In genomic region chr10:62530183-62530582, GRCm38 (mm10) we compare ENCODE assay signal across 13 mouse cellular contexts. TPM values are rescaled to one million over a fixed set of nuclear protein-coding genes. Genes with fewer than 3 reads are reported as not detected.
DNase-seq lines count a peak whose midpoint lies in the region; ATAC-seq and TF ChIP-seq lines count a peak whose summit lies in the region.
"Had no signal": no experiment of that assay in that cellular context is flagged by ENCODE, and none has a peak within 500 bp of the region (broad histone marks: within the 10 kb centered on the region; RNA-seq: fewer than 3 reads in every experiment).

No protein-coding gene starts in this region.

- peak; percentile 80 for DNase-seq in 416B (ENCODE audit: low read depth)
- peak; percentile 57 for DNase-seq in adrenal gland, postnatal 10 days
- peak; percentile 58 to 72 for DNase-seq in heart, postnatal 14 days
- DNase-seq in lung, adult 2 months: peak; percentile 63
- no peak for DNase-seq in thymus, postnatal 10 days (ENCODE audit: low spot score in 2 of 2)
- no peak for DNase-seq in layer of hippocampus, adult 9-10 months (ENCODE audit: low spot score)
- DNase-seq in urinary bladder, postnatal 25 days (ENCODE audit: low spot score): no peak
- DNase-seq: cerebellum, adult 2 months; right cerebral cortex, postnatal 14 days; thymus, adult 18-20 months had no signal

- no peaks in the 10 kb centered on the region for H3K9me3 ChIP-seq in intestine, embryonic 16.5 days (ENCODE audit: control insufficient read depth, low read length)
- H3K9me3 ChIP-seq: embryonic facial prominence, embryonic 12.5 days had no signal

- no peaks in the 10 kb centered on the region for H3K36me3 ChIP-seq in intestine, embryonic 16.5 days (ENCODE audit: control insufficient read depth, insufficient read depth, low read length)
- H3K36me3 ChIP-seq: embryonic facial prominence, embryonic 12.5 days had no signal

- ATAC-seq in intestine, embryonic 16.5 days: no peak

- peaks cover 17% of the 10 kb centered on the region for H3K4me1 ChIP-seq in lung, adult 2 months (ENCODE audit: control insufficient read depth, insufficient read depth, low read length)
- peaks cover 2% of the 10 kb centered on the region; the same call in 1 of the 2 replicates for H3K4me1 ChIP-seq in intestine, embryonic 16.5 days (ENCODE audit: control insufficient read depth, insufficient read depth, low read length)
- H3K4me1 ChIP-seq: embryonic facial prominence, embryonic 12.5 days had no signal

- WGBS in lung, adult 2 months: 34% methylated on average over 9 of the region's 9 CpGs
- WGBS in intestine, embryonic 16.5 days: 71% methylated on average over 9 of the region's 9 CpGs

- no peak for TF ChIP-seq POLR2A in lung, adult 2 months (IDR thresholded peaks at IDR 0.05; ENCODE audit: borderline replicate concordance, extremely low read depth, low read depth, low read length)

- TF ChIP-seq CTCF in lung, adult 2 months (IDR thresholded peaks at IDR 0.05; ENCODE audit: insufficient read depth, low read length): no peak

- H3K4me3 ChIP-seq in lung, adult 2 months (replicated peaks; ENCODE audit: extremely low read depth, low read depth, low read length): no peak overlapping the region
- H3K4me3 ChIP-seq in intestine, embryonic 16.5 days (ENCODE audit: low read length): no peak overlapping the region
- H3K4me3 ChIP-seq: embryonic facial prominence, embryonic 12.5 days had no signal

- H3K27me3 ChIP-seq in intestine, embryonic 16.5 days (replicated peaks; ENCODE audit: control insufficient read depth, insufficient read depth, low read length): no peaks in the 10 kb centered on the region
- H3K27me3 ChIP-seq: embryonic facial prominence, embryonic 12.5 days had no signal

- intact Hi-C loops in heart, postnatal 14 days (cut with DNase I): no loop called here

- no peak overlapping the region for H3K9ac ChIP-seq in intestine, embryonic 16.5 days (ENCODE audit: low read depth, low read length)
- H3K9ac ChIP-seq: embryonic facial prominence, embryonic 12.5 days; hindbrain, embryonic 14.5 days had no signal

- no peak overlapping the region for H3K27ac ChIP-seq in intestine, embryonic 16.5 days (ENCODE audit: low read length)
- H3K27ac ChIP-seq: embryonic facial prominence, embryonic 12.5 days; hindbrain, embryonic 14.5 days had no signal

- no peak overlapping the region for H3K4me2 ChIP-seq in intestine, embryonic 16.5 days (ENCODE audit: low read depth, low read length)
- H3K4me2 ChIP-seq: embryonic facial prominence, embryonic 12.5 days; hindbrain, embryonic 14.5 days had no signal

RNA-seq across cellular contexts. Expression of gene Srgn, which starts 2.9 kb away (rescaled TPM):
- total RNA-seq in adrenal gland, postnatal 10 days (2021): 10 to 100 TPM; 41.3 to 44.6 TPM
- 10 to 100 TPM; 41.0 to 41.1 TPM for total RNA-seq in heart, postnatal 14 days (2021)
- 48.6 and 82.7 TPM in 2 replicates for polyA plus RNA-seq in lung, adult 2 months (2012; rRNA removed)
- polyA plus RNA-seq in intestine, embryonic 16.5 days (2015; fragmentation: Nextera tagmentation; extraction: Ambion mirVana): 15.1 and 15.5 TPM in 2 replicates

RNA-seq across cellular contexts. Expression of gene Vps26a, which starts 43.6 kb away (rescaled TPM):
- total RNA-seq in adrenal gland, postnatal 10 days (2021): 10 to 100 TPM; 42.9 to 48.3 TPM
- total RNA-seq in heart, postnatal 14 days (2021): 10 to 100 TPM; 45.2 to 45.5 TPM
- 7.7 and 13.9 TPM in 2 replicates for polyA plus RNA-seq in lung, adult 2 months (2012; rRNA removed)
- 135 and 143 TPM in 2 replicates for polyA plus RNA-seq in intestine, embryonic 16.5 days (2015; fragmentation: Nextera tagmentation; extraction: Ambion mirVana)

RNA-seq across cellular contexts. Expression of gene Kif1bp, which starts 48.1 kb away (rescaled TPM):
- total RNA-seq in adrenal gland, postnatal 10 days (2021): 10 to 100 TPM; 35.0 to 36.9 TPM
- total RNA-seq in heart, postnatal 14 days (2021): 10 to 100 TPM; 38.9 to 41.4 TPM
- polyA plus RNA-seq in lung, adult 2 months (2012; rRNA removed): 37.8 and 45.5 TPM in 2 replicates
- polyA plus RNA-seq in intestine, embryonic 16.5 days (2015; fragmentation: Nextera tagmentation; extraction: Ambion mirVana): 23.0 and 27.3 TPM in 2 replicates

Comparison
In these comparisons a context has a peak if more than half of its experiments do, and no peak if none do; other contexts are left out.
1. DNase-seq: peak in 416B (single experiment), adrenal gland, postnatal 10 days (single experiment), heart, postnatal 14 days (2 of 2) and lung, adult 2 months (single experiment); none in thymus, postnatal 10 days (0 of 2), layer of hippocampus, adult 9-10 months (single experiment) and urinary bladder, postnatal 25 days (single experiment).